8 mouse cellular contexts compared by ENCODE assay signal in the genomic region with DNA sequence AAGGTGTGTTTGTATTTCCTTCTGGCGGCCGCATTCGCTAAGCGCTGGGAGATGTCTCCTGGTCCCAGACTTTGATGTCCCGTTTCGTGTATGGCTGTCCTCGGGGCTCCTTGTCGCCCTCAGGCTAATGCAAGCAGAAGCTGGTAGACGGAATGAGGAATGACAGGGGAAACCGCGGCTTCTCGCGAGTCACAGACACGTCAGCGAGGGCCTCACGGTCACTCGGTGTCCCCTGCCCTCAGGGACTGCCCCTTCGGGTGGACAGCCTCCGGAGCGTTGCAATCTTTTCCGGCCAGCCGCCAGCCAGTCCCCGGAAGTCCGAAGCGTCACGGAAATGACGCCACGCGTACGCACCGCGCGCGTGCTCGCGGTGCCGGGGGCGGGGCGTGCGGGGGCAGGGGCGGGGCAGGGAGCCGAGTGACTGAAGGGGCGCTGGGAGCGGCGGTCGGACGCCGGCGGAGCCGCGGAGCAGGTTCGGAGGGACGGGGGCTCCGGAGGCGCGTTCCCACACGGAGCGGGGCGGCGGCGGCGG. TPM values are rescaled to one million over a fixed set of nuclear protein-coding genes. Genes with fewer than 3 reads are reported as not detected.
A peak's percentile ranks its signal among the peaks of the same experiment; 100 is the strongest.
DNase-seq lines count a peak whose midpoint lies in the region; ATAC-seq and TF ChIP-seq lines count a peak whose summit lies in the region.

Rabgef1 (plus strand) TSS at position 376 of the 532 bp plus-strand sequence.

- H3K4me2 ChIP-seq in CH12.LX (ENCODE audit: insufficient read depth, low read depth, poor library complexity, severe bottlenecking) = peak within 1 kb of the TSS; percentile 85
- peak within 1 kb of the TSS; percentile 65 for H3K4me2 ChIP-seq in forebrain, embryonic 12.5 days
- peak within 1 kb of the TSS; percentile 83 for H3K4me2 ChIP-seq in heart, embryonic 16.5 days (ENCODE audit: low read depth, low read length)
- peak within 1 kb of the TSS; percentile 85 for H3K4me2 ChIP-seq in liver, embryonic 13.5 days
- peak within 1 kb of the TSS; percentile 80 for H3K4me2 ChIP-seq in stomach, embryonic 14.5 days (replicated peaks; ENCODE audit: low read depth, low read length)

- peak; percentile 95 for ATAC-seq in forebrain, embryonic 12.5 days (ENCODE audit: low FRiP score)
- ATAC-seq in heart, embryonic 16.5 days (replicated peaks; ENCODE audit: extremely low read depth, insufficient read depth, low FRiP score) = peak; percentile 93
- ATAC-seq in liver, embryonic 13.5 days (ENCODE audit: low read depth) = peak; percentile 86
- ATAC-seq in stomach, embryonic 14.5 days (ENCODE audit: insufficient number of reproducible peaks, insufficient read depth, low FRiP score, low read depth) = peak; percentile 93

- no peaks in the 10 kb centered on the region for H3K27me3 ChIP-seq in CH12.LX (replicated peaks)
- H3K27me3 ChIP-seq in forebrain, embryonic 12.5 days = no peaks in the 10 kb centered on the region
- H3K27me3 ChIP-seq in heart, embryonic 16.5 days (ENCODE audit: control insufficient read depth, insufficient read depth, low read length) = no peaks in the 10 kb centered on the region
- H3K27me3 ChIP-seq in liver, embryonic 13.5 days = no peaks in the 10 kb centered on the region
- no peaks in the 10 kb centered on the region for H3K27me3 ChIP-seq in stomach, embryonic 14.5 days (ENCODE audit: control insufficient read depth, insufficient read depth, low read length)

- dilution Hi-C loops in CH12.LX (cut with MboI; ENCODE audit: extremely low pct_ligation_motif_present, extremely low pct_unique_long_range_greater_than_20kb, low sequenced_read_pairs) = no loop called here

- TF ChIP-seq CTCF in CH12.LX (conservative IDR thresholded peaks at IDR 0.05 in 1 of 2, IDR thresholded peaks at IDR 0.05 in 1 of 2; ENCODE audit: low read depth in 2 of 2, low read length in 2 of 2) = no peak

- H3K4me3 ChIP-seq in CH12.LX (replicated peaks in 1 of 3; ENCODE audit: low read depth in 2 of 3, low read length in 2 of 3, poor library complexity in 1 of 3) = peak within 1 kb of the TSS; percentile 85 to 97 (median 87)
- H3K4me3 ChIP-seq in forebrain, embryonic 12.5 days (replicated peaks) = peak within 1 kb of the TSS; percentile 93
- peak within 1 kb of the TSS; percentile 95 for H3K4me3 ChIP-seq in heart, embryonic 16.5 days (ENCODE audit: low read length)
- H3K4me3 ChIP-seq in liver, embryonic 13.5 days (replicated peaks) = peak within 1 kb of the TSS; percentile 96
- peak within 1 kb of the TSS; percentile 96 for H3K4me3 ChIP-seq in stomach, embryonic 14.5 days (ENCODE audit: low read depth, low read length)

- H3K9ac ChIP-seq in CH12.LX (ENCODE audit: insufficient read depth, low read depth) = peak within 1 kb of the TSS; percentile 89
- peak within 1 kb of the TSS; percentile 93 for H3K9ac ChIP-seq in forebrain, embryonic 12.5 days
- H3K9ac ChIP-seq in heart, embryonic 16.5 days (ENCODE audit: low read length) = peak within 1 kb of the TSS; percentile 94
- H3K9ac ChIP-seq in liver, embryonic 13.5 days = peak within 1 kb of the TSS; percentile 99
- H3K9ac ChIP-seq in stomach, embryonic 14.5 days (replicated peaks; ENCODE audit: low read depth, low read length) = peak within 1 kb of the TSS; percentile 82

- in situ Hi-C loops in CH12.LX (cut with MboI; ENCODE audit: low pct_ligation_motif_present, low pct_unique_long_range_greater_than_20kb, low sequenced_read_pairs) = no loop called here

- H3K36me3 ChIP-seq in CH12.LX (replicated peaks in 1 of 2; ENCODE audit: control insufficient read depth in 1 of 2, insufficient read depth in 1 of 2, low read length in 1 of 2) = peaks cover 0 to 4% of the 10 kb centered on the region in 2 experiments
- no peaks in the 10 kb centered on the region for H3K36me3 ChIP-seq in forebrain, embryonic 12.5 days (replicated peaks)
- H3K36me3 ChIP-seq in heart, embryonic 16.5 days (ENCODE audit: control insufficient read depth, insufficient read depth) = no peaks in the 10 kb centered on the region
- H3K36me3 ChIP-seq in liver, embryonic 13.5 days = no peaks in the 10 kb centered on the region
- H3K36me3 ChIP-seq in stomach, embryonic 14.5 days (ENCODE audit: control insufficient read depth, insufficient read depth, low read length) = no peaks in the 10 kb centered on the region

- peak within 1 kb of the TSS; percentile 2; the same call in 1 of the 2 replicates for H3K27ac ChIP-seq in CH12.LX (ENCODE audit: insufficient read depth, low read depth)
- H3K27ac ChIP-seq in forebrain, embryonic 12.5 days = peak within 1 kb of the TSS; percentile 87
- H3K27ac ChIP-seq in heart, embryonic 16.5 days (ENCODE audit: low read length) = peak within 1 kb of the TSS; percentile 86
- H3K27ac ChIP-seq in liver, embryonic 13.5 days = peak within 1 kb of the TSS; percentile 100
- H3K27ac ChIP-seq in stomach, embryonic 14.5 days (ENCODE audit: low read length) = peak within 1 kb of the TSS; percentile 79

- TF ChIP-seq EP300 in CH12.LX (IDR thresholded peaks at IDR 0.05; ENCODE audit: low read length) = peak; percentile 30; the same call in 1 of the 2 replicates

- peaks cover 48% of the 10 kb centered on the region for H3K79me2 ChIP-seq in CH12.LX (replicated peaks; ENCODE audit: control insufficient read depth, extremely low read depth, insufficient read depth, poor library complexity, severe bottlenecking)

- WGBS in forebrain, embryonic 12.5 days = under 1% methylated on average over 60 of the region's 62 CpGs
- WGBS in heart, embryonic 16.5 days = under 1% methylated on average over 59 of the region's 62 CpGs
- WGBS in liver, embryonic 13.5 days (ENCODE audit: insufficient replicate concordance) = under 1% methylated on average over 57 of the region's 62 CpGs
- under 1% methylated on average over 57 of the region's 62 CpGs for WGBS in stomach, embryonic 14.5 days

- peaks cover 0 to 42% of the 10 kb centered on the region in 2 experiments; a peak in 2 of 4 replicates for H3K4me1 ChIP-seq in CH12.LX (ENCODE audit: control insufficient read depth in 1 of 2, insufficient read depth in 2 of 2)
- peaks cover 19% of the 10 kb centered on the region for H3K4me1 ChIP-seq in forebrain, embryonic 12.5 days
- peaks cover 31% of the 10 kb centered on the region for H3K4me1 ChIP-seq in heart, embryonic 16.5 days (ENCODE audit: control insufficient read depth, insufficient read depth, low read length)
- H3K4me1 ChIP-seq in liver, embryonic 13.5 days (replicated peaks) = peaks cover 73% of the 10 kb centered on the region
- H3K4me1 ChIP-seq in stomach, embryonic 14.5 days (ENCODE audit: control insufficient read depth, insufficient read depth, low read length) = peaks cover 12% of the 10 kb centered on the region; the same call in 1 of the 2 replicates

- H3K9me3 ChIP-seq in CH12.LX (replicated peaks; ENCODE audit: low read length) = no peaks in the 10 kb centered on the region
- no peaks in the 10 kb centered on the region for H3K9me3 ChIP-seq in forebrain, embryonic 12.5 days
- H3K9me3 ChIP-seq in heart, embryonic 16.5 days (replicated peaks; ENCODE audit: control insufficient read depth, low read length) = no peaks in the 10 kb centered on the region
- H3K9me3 ChIP-seq in liver, embryonic 13.5 days (replicated peaks) = no peaks in the 10 kb centered on the region
- H3K9me3 ChIP-seq in stomach, embryonic 14.5 days (ENCODE audit: control insufficient read depth, low read depth, low read length) = no peaks in the 10 kb centered on the region

- no peak for TF ChIP-seq RAD21 in CH12.LX (IDR thresholded peaks at IDR 0.05; ENCODE audit: low read depth, low read length)

- DNase-seq in CH12.LX (ENCODE audit: extremely low read depth) = peak; percentile 82
- DNase-seq in c-Kit-positive CD71-positive TER-119-positive erythroid progenitor cells, embryonic 14.5 days (ENCODE audit: low spot score) = peak; percentile 81
- peak; percentile 94 to 97 for DNase-seq in kidney, postnatal 25 days
- DNase-seq in liver, embryonic 13.5 days = peak; percentile 87
- DNase-seq in natural killer cell, adult 2 months (ENCODE audit: low spot score in 2 of 2) = peak; percentile 91 to 96

- peak; percentile 95 for TF ChIP-seq POLR2A in CH12.LX (IDR thresholded peaks at IDR 0.05; ENCODE audit: low read depth, low read length)

TF ChIP-seq in CH12.LX, 34 proteins besides CTCF, POLR2A, EP300 and RAD21 (continues in another document):
- peak; percentile 76 for TF ChIP-seq HCFC1 (IDR thresholded peaks at IDR 0.05; ENCODE audit: low read depth, low read length)
- TF ChIP-seq PAX5 (IDR thresholded peaks at IDR 0.05; ENCODE audit: low read length) = no peak
- no peak for TF ChIP-seq JUN (IDR thresholded peaks at IDR 0.05; ENCODE audit: insufficient read depth, low read depth, low read length)
- TF ChIP-seq ETS1 (conservative IDR thresholded peaks at IDR 0.05; ENCODE audit: low read depth, low read length) = peak; percentile 83
- TF ChIP-seq SMC3 (IDR thresholded peaks at IDR 0.05; ENCODE audit: low read depth, low read length) = no peak
- peak; percentile 93 for TF ChIP-seq NELFE (IDR thresholded peaks at IDR 0.05; ENCODE audit: low read depth, low read length)
- peak; percentile 81 for TF ChIP-seq MEF2A (IDR thresholded peaks at IDR 0.05; ENCODE audit: borderline replicate concordance, low read depth, low read length)
- 0 out of 2 replicates have a peak, but pooled peaks have one; percentile 13 for TF ChIP-seq CHD1 (IDR thresholded peaks at IDR 0.05; ENCODE audit: low read depth, low read length)
- peak; percentile 74 for TF ChIP-seq BHLHE40 (IDR thresholded peaks at IDR 0.05; ENCODE audit: low read depth, low read length)
- peak; percentile 92 for TF ChIP-seq ELF1 (IDR thresholded peaks at IDR 0.05; ENCODE audit: low read depth, low read length)
- 0 out of 2 replicates have a peak, but pooled peaks have one; percentile 33 for TF ChIP-seq IRF4 (IDR thresholded peaks at IDR 0.05; ENCODE audit: low read depth, low read length)
- TF ChIP-seq POLR2AphosphoS2 (IDR thresholded peaks at IDR 0.05; ENCODE audit: low read depth, low read length) = peak; percentile 65; the same call in 1 of the 2 replicates
- TF ChIP-seq SIN3A (IDR thresholded peaks at IDR 0.05; ENCODE audit: low read length) = peak; percentile 94
- 0 out of 2 replicates have a peak, but pooled peaks have one; percentile 26 for TF ChIP-seq MYC (IDR thresholded peaks at IDR 0.05; ENCODE audit: low read depth, low read length)
- no peak; the same call in 1 of the 2 replicates for TF ChIP-seq USF1 (IDR thresholded peaks at IDR 0.05; ENCODE audit: low read depth, low read length)
- TF ChIP-seq E2F4 (IDR thresholded peaks at IDR 0.05; ENCODE audit: insufficient replicate concordance, low read depth, low read length) = no peak

RNA-seq across cellular contexts. Expression of gene Rabgef1, which starts in this region (rescaled TPM):
- total RNA-seq in CH12.LX (2012; rRNA removed) = 26.4 and 26.7 TPM in 2 replicates
- total RNA-seq in CH12.LX (2014; rRNA removed) = 19.3 and 20.1 TPM in 2 replicates
- 31.6 and 34.4 TPM in 2 replicates for polyA plus RNA-seq in CH12.LX (2012; ENCODE audit: insufficient read length, low read depth)
- polyA plus RNA-seq in forebrain, embryonic 12.5 days (2016; fragmentation: Nextera tagmentation; extraction: Ambion mirVana) = 30.7 and 31.5 TPM in 2 replicates
- 21.6 and 22.0 TPM in 2 replicates for polyA plus RNA-seq in heart, embryonic 16.5 days (2015; fragmentation: Nextera tagmentation; extraction: Ambion mirVana)
- polyA plus RNA-seq in liver, embryonic 13.5 days (2015; fragmentation: Nextera tagmentation; extraction: Ambion mirVana) = 26.0 and 30.7 TPM in 2 replicates
- 25.7 and 27.9 TPM in 2 replicates for polyA plus RNA-seq in stomach, embryonic 14.5 days (2014; fragmentation: Nextera tagmentation; extraction: Ambion mirVana)

Comparison
In these comparisons a context has a peak if more than half of its experiments do, and no peak if none do; other contexts are left out.
1. Peak in every context shown above with its lines: DNase-seq, ATAC-seq, H3K4me3 ChIP-seq and H3K27ac ChIP-seq.
2. H3K27ac ChIP-seq: peak in every context shown above with its lines; median percentile 100 in liver, embryonic 13.5 days; 87 in forebrain, embryonic 12.5 days; 86 in heart, embryonic 16.5 days; 79 in stomach, embryonic 14.5 days; 2 in CH12.LX.